Mouse (Mus musculus) embryonic facial prominence, embryonic 12.5 days (tissue): Measurements from ENCODE around the gene Ccdc136. TPM values are rescaled to one million over a fixed set of nuclear protein-coding genes. Genes with fewer than 3 reads are reported as not detected.
A peak's percentile ranks its signal among the peaks of the same experiment; 100 is the strongest.
"Not testable (repeated sequence)": the region's sequence is repeated elsewhere in the genome, so short reads cannot be mapped to it uniquely, and the experiment has no call there.

Experiments
- ATAC-seq: fragments of 200-750 bp; cut with Nextera tagmentation; 2 replicates; pipeline ENCODE4 v1.8.0; 2017; ENCODE audit not compliant: insufficient number of reproducible peaks, insufficient read depth, low FRiP score, low TSS enrichment
- H3K27ac ChIP-seq: fragments of 300-500 bp; sonication (generic); 2 replicates; pipeline ENCODE4 v1.5.1; 2016; ENCODE audit warnings: mild to moderate bottlenecking
- H3K27me3 ChIP-seq: fragments of 300-500 bp; sonication (generic); 2 replicates; pipeline ENCODE4 v1.6.1; 2016; ENCODE audit warnings: mild to moderate bottlenecking, moderate library complexity
- H3K36me3 ChIP-seq: fragments of 300-500 bp; sonication (generic); 2 replicates; pipeline ENCODE4 v1.6.1; 2016; ENCODE audit warnings: mild to moderate bottlenecking
- H3K4me1 ChIP-seq: fragments of 300-500 bp; sonication (generic); 2 replicates; pipeline ENCODE4 v1.6.1; 2016
- H3K4me2 ChIP-seq: fragments of 300-500 bp; sonication (generic); replicated peaks from 2 replicates; pipeline ENCODE4 v1.6.1; 2016; ENCODE audit warnings: mild to moderate bottlenecking, moderate library complexity
- H3K4me3 ChIP-seq: fragments of 300-500 bp; sonication (generic); 2 replicates; pipeline ENCODE4 v1.5.1; 2016; ENCODE audit warnings: mild to moderate bottlenecking
- H3K9ac ChIP-seq: fragments of 300-500 bp; sonication (generic); 2 replicates; pipeline ENCODE4 v1.6.1; 2016; ENCODE audit warnings: mild to moderate bottlenecking, moderate library complexity
- H3K9me3 ChIP-seq: fragments of 300-500 bp; sonication (generic); 2 replicates; pipeline ENCODE4 v1.6.1; 2016; ENCODE audit warnings: mild to moderate bottlenecking, moderate library complexity
- WGBS: fragments of 180-500 bp; shearing (Covaris S2); methylation state at CpG from one replicate; pipeline ENCODE4 v1.1.7; 2016; 5-methylcytosine and 5-hydroxymethylcytosine counted together
- polyA plus RNA-seq: library from polyadenylated mRNA; unstranded; fragments of >200 nt; fragmentation: Nextera tagmentation; extraction: Ambion mirVana; gene quantifications from 2 replicates; pipeline ENCODE4 v1.2.1, GENCODE M21; 2016

Ccdc136 gene
- polyA plus RNA-seq, 1 experiment from 2014 or later = 26.6 TPM

- Histone ChIP-seq H3K4me3 (no peak overlapping the region), H3K4me2 (no peak overlapping the region), H3K27me3 (no peaks in the 10 kb centered on the region), H3K9ac (no peak overlapping the region), H3K36me3 (peaks cover 36% of the 10 kb centered on the region), H3K9me3 (no peaks in the 10 kb centered on the region), H3K4me1 (0 out of 2 replicates have a peak, but pooled peaks cover 5% of the 10 kb centered on the region), H3K27ac (no peak overlapping the region)
- no peak for ATAC-seq
- 94% methylated on average over 1 of the region's 1 CpGs for WGBS
Measured at GRCm38 (mm10) chr6:29365277-29365676, 30.8 kb upstream of the Ccdc136 start.

GRCm38 (mm10) chr6:29377386-29377785 is 18.7 kb upstream of the Ccdc136 start:
- ATAC-seq = no peak
- Histone ChIP-seq H3K4me3 (no peak overlapping the region), H3K36me3 (peaks cover 67% of the 10 kb centered on the region), H3K27me3 (no peaks in the 10 kb centered on the region), H3K27ac (no peak overlapping the region), H3K4me2 (no peak overlapping the region), H3K9ac (no peak overlapping the region), H3K9me3 (no peaks in the 10 kb centered on the region), H3K4me1 (no peaks in the 10 kb centered on the region)
- 96% methylated on average over 4 of the region's 4 CpGs for WGBS

GRCm38 (mm10) chr6:29378678-29379077 is 17.4 kb upstream of the Ccdc136 start:
- Histone ChIP-seq H3K36me3 (peaks cover 54% of the 10 kb centered on the region), H3K27ac (no peak overlapping the region), H3K9me3 (no peaks in the 10 kb centered on the region), H3K4me1 (no peaks in the 10 kb centered on the region), H3K4me3 (no peak overlapping the region), H3K4me2 (no peak overlapping the region), H3K27me3 (no peaks in the 10 kb centered on the region), H3K9ac (no peak overlapping the region)
- no peak for ATAC-seq
- 95% methylated on average over 10 of the region's 10 CpGs for WGBS

GRCm38 (mm10) chr6:29379954-29380353 is 16.2 kb upstream of the Ccdc136 start:
- H3K36me3 ChIP-seq = peaks cover 42% of the 10 kb centered on the region
- H3K4me1 ChIP-seq = no peaks in the 10 kb centered on the region
- no peak overlapping the region for H3K4me2 ChIP-seq
- H3K27ac ChIP-seq = no peak overlapping the region
- no peak overlapping the region for H3K9ac ChIP-seq
- ATAC-seq = no peak
- no peak overlapping the region for H3K4me3 ChIP-seq
- WGBS = 96% methylated on average over 6 of the region's 6 CpGs
- no peaks in the 10 kb centered on the region for H3K9me3 ChIP-seq
- no peaks in the 10 kb centered on the region for H3K27me3 ChIP-seq

- 52% methylated on average over 2 of the region's 2 CpGs for WGBS
- Histone ChIP-seq H3K36me3 (peaks cover 17% of the 10 kb centered on the region), H3K9ac (no peak overlapping the region), H3K9me3 (no peaks in the 10 kb centered on the region), H3K4me2 (no peak overlapping the region), H3K27me3 (no peaks in the 10 kb centered on the region), H3K4me3 (no peak overlapping the region), H3K4me1 (peaks cover 11% of the 10 kb centered on the region), H3K27ac (no peak overlapping the region)
- ATAC-seq = no peak
Measured at GRCm38 (mm10) chr6:29382442-29382841, 13.7 kb upstream of the Ccdc136 start.

GRCm38 (mm10) chr6:29388052-29388518 is 8.0 kb upstream of the Ccdc136 start, which contains the start of gene Opn1sw:
Gene Opn1sw, minus strand, starts transcription at chr6:29388468.
- Histone ChIP-seq H3K27me3 (0 out of 2 replicates have a peak, but pooled peaks cover 4% of the 10 kb centered on the region), H3K9ac (peak within 1 kb of the TSS; percentile 19; the same call in 1 of the 2 replicates), H3K4me1 (peaks cover 17% of the 10 kb centered on the region), H3K4me2 (peak within 1 kb of the TSS; percentile 41), H3K36me3 (no peaks in the 10 kb centered on the region), H3K27ac (no peak within 1 kb of the TSS), H3K4me3 (peak within 1 kb of the TSS; percentile 27), H3K9me3 (no peaks in the 10 kb centered on the region)
- no peak for ATAC-seq
- 4% methylated on average over 12 of the region's 12 CpGs for WGBS

GRCm38 (mm10) chr6:29388606-29389080 is 7.5 kb upstream of the Ccdc136 start:
- H3K36me3 ChIP-seq = no peaks in the 10 kb centered on the region
- H3K4me3 ChIP-seq = peak overlapping the region; percentile 27
- no peak overlapping the region for H3K27ac ChIP-seq
- ATAC-seq = peak; percentile 84
- no peaks in the 10 kb centered on the region for H3K9me3 ChIP-seq
- 21% methylated on average over 11 of the region's 11 CpGs for WGBS
- no peak overlapping the region for H3K9ac ChIP-seq
- H3K4me2 ChIP-seq = peak overlapping the region; percentile 41
- H3K27me3 ChIP-seq = 0 out of 2 replicates have a peak, but pooled peaks cover 4% of the 10 kb centered on the region
- peaks cover 17% of the 10 kb centered on the region for H3K4me1 ChIP-seq

- H3K27me3 ChIP-seq = peaks cover 8% of the 10 kb centered on the region
- no peak overlapping the region for H3K4me2 ChIP-seq
- H3K4me1 ChIP-seq = peaks cover 17% of the 10 kb centered on the region
- H3K36me3 ChIP-seq = no peaks in the 10 kb centered on the region
- no peak overlapping the region for H3K9ac ChIP-seq
- H3K9me3 ChIP-seq = no peaks in the 10 kb centered on the region
- no peak overlapping the region for H3K4me3 ChIP-seq
- no peak for ATAC-seq
- H3K27ac ChIP-seq = no peak overlapping the region
- 48% methylated on average over 9 of the region's 9 CpGs for WGBS
Measured at GRCm38 (mm10) chr6:29389425-29389824, 6.7 kb upstream of the Ccdc136 start.

- not testable (repeated sequence) for H3K9me3 ChIP-seq, H3K9ac ChIP-seq, H3K27ac ChIP-seq, H3K36me3 ChIP-seq, H3K4me2 ChIP-seq, ATAC-seq, H3K4me3 ChIP-seq
- WGBS = 90% methylated on average over 1 of the region's 1 CpGs
- peaks cover 19% of the 10 kb centered on the region for H3K27me3 ChIP-seq
- H3K4me1 ChIP-seq = peaks cover 18% of the 10 kb centered on the region
Measured at GRCm38 (mm10) chr6:29390500-29390899, 5.6 kb upstream of the Ccdc136 start.

GRCm38 (mm10) chr6:29391241-29391640 is 4.9 kb upstream of the Ccdc136 start:
- not testable (repeated sequence) for H3K36me3 ChIP-seq, H3K4me2 ChIP-seq, ATAC-seq, H3K4me3 ChIP-seq, H3K9me3 ChIP-seq, H3K9ac ChIP-seq, H3K27ac ChIP-seq
- H3K27me3 ChIP-seq = peaks cover 21% of the 10 kb centered on the region
- 78% methylated on average over 8 of the region's 8 CpGs for WGBS
- H3K4me1 ChIP-seq = peaks cover 21% of the 10 kb centered on the region

- H3K27me3 ChIP-seq = peaks cover 21% of the 10 kb centered on the region
- 68% methylated on average over 4 of the region's 4 CpGs for WGBS
Measured at GRCm38 (mm10) chr6:29391802-29392201, 4.3 kb upstream of the Ccdc136 start.

GRCm38 (mm10) chr6:29394286-29394685 is 1.8 kb upstream of the Ccdc136 start:
- H3K36me3 ChIP-seq = no peaks in the 10 kb centered on the region
- WGBS = 54% methylated on average over 1 of the region's 1 CpGs
- H3K27ac ChIP-seq = no peak overlapping the region
- no peak overlapping the region for H3K4me3 ChIP-seq
- H3K4me2 ChIP-seq = no peak overlapping the region
- no peaks in the 10 kb centered on the region for H3K9me3 ChIP-seq
- no peak for ATAC-seq
- peaks cover 19% of the 10 kb centered on the region for H3K4me1 ChIP-seq
- H3K9ac ChIP-seq = no peak overlapping the region
- peaks cover 21% of the 10 kb centered on the region for H3K27me3 ChIP-seq

More at GRCm38 (mm10) chr6:29391802-29392201, 4.3 kb upstream of the Ccdc136 start:
- H3K9ac ChIP-seq = no peak overlapping the region
- H3K36me3 ChIP-seq = no peaks in the 10 kb centered on the region
- no peak overlapping the region for H3K4me2 ChIP-seq
- H3K4me3 ChIP-seq = no peak overlapping the region
- no peaks in the 10 kb centered on the region for H3K9me3 ChIP-seq
- H3K27ac ChIP-seq = no peak overlapping the region
- peaks cover 16% of the 10 kb centered on the region for H3K4me1 ChIP-seq
- no peak for ATAC-seq
